ENCODE assay signal across 8 mouse cellular contexts in genomic region chr5:117000770-117001201, GRCm38 (mm10).
DNase-seq lines count a peak whose midpoint lies in the region; ATAC-seq lines count a peak whose summit lies in the region.

No protein-coding gene starts in this region.

- H3K9me3 ChIP-seq in kidney, embryonic 14.5 days (ENCODE audit: control insufficient read depth, low read length) = no peaks in the 10 kb centered on the region

- H3K27ac ChIP-seq in kidney, embryonic 14.5 days (ENCODE audit: low read depth, low read length) = no peak overlapping the region

- ATAC-seq in kidney, embryonic 14.5 days (ENCODE audit: low FRiP score, low TSS enrichment) = peak; percentile 85

- H3K4me1 ChIP-seq in kidney, embryonic 14.5 days (ENCODE audit: control insufficient read depth, insufficient read depth, low read length) = no peaks in the 10 kb centered on the region

- no peaks in the 10 kb centered on the region for H3K36me3 ChIP-seq in kidney, embryonic 14.5 days (ENCODE audit: control insufficient read depth, insufficient read depth, low read length)

- no peak overlapping the region for H3K9ac ChIP-seq in kidney, embryonic 14.5 days (ENCODE audit: low read depth, low read length)

- 34% methylated on average over 20 of the region's 20 CpGs for WGBS in kidney, embryonic 14.5 days

- H3K4me2 ChIP-seq in kidney, embryonic 14.5 days (replicated peaks; ENCODE audit: low read depth, low read length) = peak overlapping the region; percentile 8; the same call in 1 of the 2 replicates

- no peak for DNase-seq in kidney, adult 18-20 months
- peak; percentile 42 to 47 for DNase-seq in frontal cortex, postnatal 14 days (ENCODE audit: low spot score in 2 of 2)
- peak; percentile 62 to 67 for DNase-seq in heart, postnatal 36 days
- peak; percentile 41 to 53 for DNase-seq in left cerebral cortex, adult 18-20 months (ENCODE audit: low spot score in 2 of 2)
- peak; percentile 41 for DNase-seq in right cerebral cortex, postnatal 14 days
- DNase-seq in spleen, adult 18-20 months = no peak
- no peak for DNase-seq in thymus, postnatal 0 days (ENCODE audit: low spot score)

- no peaks in the 10 kb centered on the region for H3K27me3 ChIP-seq in kidney, embryonic 14.5 days (ENCODE audit: control insufficient read depth, insufficient read depth, low read length)

- H3K4me3 ChIP-seq in kidney, embryonic 14.5 days (ENCODE audit: low read length) = no peak overlapping the region

- intact Hi-C loops in heart, postnatal 36 days (cut with DNase I) = no loop called here

Comparison
In these comparisons a context has a peak if more than half of its experiments do, and no peak if none do; other contexts are left out.
1. DNase-seq: peak in frontal cortex, postnatal 14 days (2 of 2), heart, postnatal 36 days (2 of 2), left cerebral cortex, adult 18-20 months (2 of 2) and right cerebral cortex, postnatal 14 days (single experiment); none in kidney, adult 18-20 months (single experiment), spleen, adult 18-20 months (0 of 2) and thymus, postnatal 0 days (single experiment).